Mouse (Mus musculus): ENCODE results near the gene Rpl36-ps4.

DNA sequence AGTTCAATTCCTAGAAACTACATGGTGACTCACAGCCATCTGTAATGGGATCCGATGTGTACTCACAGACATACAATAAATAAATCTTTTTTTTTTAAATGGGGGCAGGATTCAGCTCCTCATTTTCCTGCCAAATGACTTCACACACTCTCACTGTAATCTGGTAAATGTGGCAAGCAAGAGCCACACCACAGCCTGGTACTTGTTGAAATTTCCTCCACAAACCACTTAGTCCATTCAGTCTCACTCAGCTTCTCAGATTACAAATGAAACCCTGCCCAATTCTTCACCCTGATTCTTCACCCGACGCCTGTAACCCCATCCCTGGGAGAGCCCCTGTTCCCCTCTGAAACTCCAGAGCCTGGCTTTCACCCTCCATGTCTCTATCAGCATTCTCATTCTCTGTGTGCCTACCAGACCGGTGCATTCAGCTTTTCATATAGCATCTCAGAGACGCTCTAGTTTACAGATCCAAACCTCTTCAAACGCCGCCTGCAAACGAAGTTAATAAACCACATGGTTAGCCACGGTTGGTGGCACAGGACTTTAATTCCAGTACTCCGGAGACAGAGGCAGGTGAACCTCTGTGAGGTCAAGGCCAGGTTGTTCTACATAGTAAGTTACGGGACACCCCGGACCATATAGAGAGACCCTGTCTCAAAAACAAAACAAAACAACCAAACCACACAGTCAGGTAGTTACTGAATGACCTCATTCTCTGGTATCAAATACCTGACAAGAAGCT is 36.5 kb downstream of the Rpl36-ps4 start:
- TF ChIP-seq CTCF (IDR thresholded peaks at IDR 0.05; ENCODE audit: low read depth) (no peak), EP300 (IDR thresholded peaks at IDR 0.05; ENCODE audit: low read depth) (no peak)

All from liver, postnatal 0 days (tissue).